ENCODE assay signal across 7 mouse cellular contexts in genomic region chr5:90339953-90340343, GRCm38 (mm10). TPM values are rescaled to one million over a fixed set of nuclear protein-coding genes. Genes with fewer than 3 reads are reported as not detected.
DNase-seq lines count a peak whose midpoint lies in the region; ATAC-seq and TF ChIP-seq lines count a peak whose summit lies in the region.

No protein-coding gene starts in this region.

- no peaks in the 10 kb centered on the region for H3K9me3 ChIP-seq in forebrain, embryonic 13.5 days (replicated peaks)
- no peaks in the 10 kb centered on the region for H3K9me3 ChIP-seq in intestine, embryonic 15.5 days
- no peaks in the 10 kb centered on the region for H3K9me3 ChIP-seq in midbrain, postnatal 0 days (ENCODE audit: low read length)

- no peak overlapping the region; the same call in 1 of the 2 replicates for H3K27ac ChIP-seq in left cerebral cortex, adult 2 months
- no peak overlapping the region for H3K27ac ChIP-seq in forebrain, embryonic 13.5 days
- no peak overlapping the region for H3K27ac ChIP-seq in intestine, embryonic 15.5 days
- H3K27ac ChIP-seq in midbrain, postnatal 0 days (ENCODE audit: low read depth, low read length): no peak overlapping the region

- H3K4me2 ChIP-seq in forebrain, embryonic 13.5 days: peak overlapping the region; percentile 57
- H3K4me2 ChIP-seq in intestine, embryonic 15.5 days (replicated peaks): no peak overlapping the region
- peak overlapping the region; percentile 52 for H3K4me2 ChIP-seq in midbrain, postnatal 0 days (ENCODE audit: low read depth, low read length, poor library complexity, severe bottlenecking)

- H3K27me3 ChIP-seq in forebrain, embryonic 13.5 days: no peaks in the 10 kb centered on the region
- no peaks in the 10 kb centered on the region for H3K27me3 ChIP-seq in intestine, embryonic 15.5 days (replicated peaks)
- H3K27me3 ChIP-seq in midbrain, postnatal 0 days (ENCODE audit: insufficient read depth, low read length): no peaks in the 10 kb centered on the region

- peak; percentile 33 for ATAC-seq in forebrain, embryonic 13.5 days
- peak; percentile 25; the same call in 1 of the 2 replicates for ATAC-seq in intestine, embryonic 15.5 days
- ATAC-seq in midbrain, postnatal 0 days (ENCODE audit: low FRiP score): peak; percentile 20; the same call in 1 of the 2 replicates

- intact Hi-C loops in left cerebral cortex, adult 2 months (cut with DNase I): no loop called here

- H3K9ac ChIP-seq in forebrain, embryonic 13.5 days: no peak overlapping the region
- no peak overlapping the region for H3K9ac ChIP-seq in intestine, embryonic 15.5 days
- no peak overlapping the region for H3K9ac ChIP-seq in midbrain, postnatal 0 days (replicated peaks; ENCODE audit: low read length, poor library complexity, severe bottlenecking)

- TF ChIP-seq CTCF in left cerebral cortex, adult 2 months (IDR thresholded peaks at IDR 0.05): no peak
- no peak for TF ChIP-seq CTCF in midbrain, postnatal 0 days (IDR thresholded peaks at IDR 0.05)

- 87% methylated on average over 1 of the region's 1 CpGs for WGBS in forebrain, embryonic 13.5 days
- 92% methylated on average over 1 of the region's 1 CpGs for WGBS in intestine, embryonic 15.5 days
- 72% methylated on average over 1 of the region's 1 CpGs for WGBS in midbrain, postnatal 0 days

- peak overlapping the region; percentile 47; the same call in 1 of the 2 replicates for H3K4me3 ChIP-seq in left cerebral cortex, adult 2 months
- H3K4me3 ChIP-seq in forebrain, embryonic 13.5 days: peak overlapping the region; percentile 40; the same call in 1 of the 2 replicates
- no peak overlapping the region for H3K4me3 ChIP-seq in intestine, embryonic 15.5 days (replicated peaks)
- H3K4me3 ChIP-seq in midbrain, postnatal 0 days (ENCODE audit: low read depth, low read length): peak overlapping the region; percentile 52; the same call in 1 of the 2 replicates

- DNase-seq in left cerebral cortex, adult 2 months (ENCODE audit: extremely low spot score in 1 of 2, low spot score in 2 of 2): no peak
- no peak for DNase-seq in left cerebral cortex, adult 11 months (ENCODE audit: low spot score)
- no peak for DNase-seq in midbrain, postnatal 0 days (ENCODE audit: low spot score)
- no peak for DNase-seq in left cerebral cortex, adult 9 months (ENCODE audit: low spot score in 2 of 2)
- DNase-seq in layer of hippocampus, adult 8-10 months (ENCODE audit: low spot score in 2 of 2): no peak

- peaks cover 28% of the 10 kb centered on the region for H3K4me1 ChIP-seq in forebrain, embryonic 13.5 days
- H3K4me1 ChIP-seq in intestine, embryonic 15.5 days (replicated peaks): peaks cover 3% of the 10 kb centered on the region; the same call in 1 of the 2 replicates
- H3K4me1 ChIP-seq in midbrain, postnatal 0 days (ENCODE audit: insufficient read depth, low read length): peaks cover 6% of the 10 kb centered on the region; the same call in 1 of the 2 replicates

- no peaks in the 10 kb centered on the region for H3K36me3 ChIP-seq in forebrain, embryonic 13.5 days (ENCODE audit: poor library complexity, severe bottlenecking)
- no peaks in the 10 kb centered on the region for H3K36me3 ChIP-seq in intestine, embryonic 15.5 days
- no peaks in the 10 kb centered on the region for H3K36me3 ChIP-seq in midbrain, postnatal 0 days (ENCODE audit: insufficient read depth, low read length)

RNA-seq across cellular contexts. Expression of gene Ankrd17, which starts 26.4 kb away (rescaled TPM):
- 100 to 1,000 TPM; 124 TPM for total RNA-seq in left cerebral cortex, adult 2 months (2021)
- polyA plus RNA-seq in forebrain, embryonic 13.5 days (2015; fragmentation: Nextera tagmentation; extraction: Ambion mirVana): 28.8 and 30.7 TPM in 2 replicates
- polyA plus RNA-seq in intestine, embryonic 15.5 days (2015; fragmentation: Nextera tagmentation; extraction: Ambion mirVana): 23.1 and 23.2 TPM in 2 replicates
- total RNA-seq in midbrain, postnatal 0 days (2014; rRNA removed): 61.1 and 75.3 TPM in 2 replicates
- polyA plus RNA-seq in midbrain, postnatal 0 days (2015; fragmentation: Nextera tagmentation; extraction: Ambion mirVana): 20.6 and 23.6 TPM in 2 replicates
- 100 to 1,000 TPM; 100 to 122 (median 114) TPM for total RNA-seq in layer of hippocampus, adult 8-10 months (2022)

RNA-seq across cellular contexts. Expression of gene Gm9958, which starts 27.1 kb away (rescaled TPM):
- total RNA-seq in left cerebral cortex, adult 2 months (2021): 1 to 10 TPM; 1.1 to 1.6 TPM
- polyA plus RNA-seq in forebrain, embryonic 13.5 days (2015; fragmentation: Nextera tagmentation; extraction: Ambion mirVana): 7.0 and 7.4 TPM in 2 replicates
- polyA plus RNA-seq in intestine, embryonic 15.5 days (2015; fragmentation: Nextera tagmentation; extraction: Ambion mirVana): 5.5 and 6.6 TPM in 2 replicates
- 1.1 TPM in 2 replicates for total RNA-seq in midbrain, postnatal 0 days (2014; rRNA removed)
- 1.0 and 1.1 TPM in 2 replicates for polyA plus RNA-seq in midbrain, postnatal 0 days (2015; fragmentation: Nextera tagmentation; extraction: Ambion mirVana)
- 1 to 10 TPM; 1.1 to 3.1 (median 2.2) TPM for total RNA-seq in layer of hippocampus, adult 8-10 months (2022)
